Mouse (Mus musculus) C2C12 (cell line): ENCODE data around the gene Trrap.

ENCODE experiments used
- CEBPB ChIP-seq: IDR thresholded peaks from one replicate; pipeline ENCODE4 v1.6.1; 2011; ENCODE audit warnings: low read depth, mild to moderate bottlenecking, control low read depth, moderate library complexity
- CTCF ChIP-seq: IDR thresholded peaks from one replicate; pipeline ENCODE4 v1.5.1; 2011; ENCODE audit not compliant: control insufficient read depth, insufficient read depth, insufficient read length
- MAX ChIP-seq: IDR thresholded peaks from one replicate; pipeline ENCODE4 v1.6.1; 2011; ENCODE audit warnings: mild to moderate bottlenecking, control low read depth
- MYOD1 ChIP-seq: IDR thresholded peaks from one replicate; pipeline ENCODE4 v1.6.1; 2011; ENCODE audit warnings: low read depth; ENCODE audit not compliant: control insufficient read depth, insufficient read length
- USF1 ChIP-seq: IDR thresholded peaks from one replicate; pipeline ENCODE4 v1.6.1; 2011; ENCODE audit warnings: low read depth, mild to moderate bottlenecking, control low read depth, moderate library complexity

GRCm38 (mm10) chr5:144869466-144869865 is 101.9 kb downstream of the Trrap start:
- TF ChIP-seq CTCF (no peak), MAX (no peak), MYOD1 (no peak), CEBPB (no peak), USF1 (no peak)
